Mouse (Mus musculus): ENCODE results near the gene Nectin1.

Gene Nectin1

GRCm38 (mm10) chr9:43850281-43850680 is 106.5 kb downstream of the Nectin1 start:
- in situ Hi-C loops (cut with MboI; ENCODE audit: low sequenced_read_pairs), result no loop called here

GRCm38 (mm10) chr9:43851154-43851553 is 107.4 kb downstream of the Nectin1 start:
- in situ Hi-C loops (cut with MboI; ENCODE audit: low sequenced_read_pairs), result no loop called here

DNA sequence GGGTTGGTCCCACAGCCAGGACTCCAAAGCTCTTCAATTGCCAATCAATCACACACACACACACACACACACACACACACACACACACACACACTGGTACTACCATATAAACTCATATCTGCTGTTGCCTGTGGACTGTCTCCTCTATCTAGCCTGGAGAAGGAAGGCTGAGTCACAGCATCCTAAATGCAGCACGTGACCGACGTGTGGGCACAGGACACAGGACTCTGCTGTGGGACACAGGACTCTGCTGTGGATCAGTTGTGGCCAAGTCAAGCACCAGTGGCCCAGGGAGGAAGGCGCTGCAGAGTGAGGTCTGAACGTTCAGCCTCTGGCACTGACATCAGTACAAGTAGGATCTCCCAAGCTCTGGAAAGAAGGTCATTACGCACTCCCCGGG is 112.1 kb downstream of the Nectin1 start:
- in situ Hi-C loops (cut with MboI; ENCODE audit: low sequenced_read_pairs), result no loop called here

All from CH12F3 (cell line).